Mouse (Mus musculus): ENCODE data around the gene Smg8.

The Smg8 gene

GRCm38 (mm10) chr11:87046968-87047367, 39.6 kb downstream of the Smg8 start:
- DNase-seq (ENCODE audit: extremely low spot score, low read depth, low spot score) = no peak

GRCm38 (mm10) chr11:87043052-87043451, 43.5 kb downstream of the Smg8 start:
- no peak for DNase-seq (ENCODE audit: extremely low spot score, low read depth, low spot score)

GRCm38 (mm10) chr11:87039307-87039963, 47.1 kb downstream of the Smg8 start:
- no peak for DNase-seq (ENCODE audit: extremely low spot score, low read depth, low spot score)

- no peak for DNase-seq (ENCODE audit: extremely low spot score, low read depth, low spot score)
Observed at GRCm38 (mm10) chr11:87036180-87036579, 50.4 kb downstream of the Smg8 start.

GRCm38 (mm10) chr11:87028212-87028611, 58.4 kb downstream of the Smg8 start:
- DNase-seq (ENCODE audit: extremely low spot score, low read depth, low spot score) = no peak
